Mouse (Mus musculus) urinary bladder, postnatal 14 days (tissue): ENCODE measurements around the gene Psmc6.

ENCODE experiments used
- DNase-seq: peaks from one replicate; pipeline ENCODE4 v3.0.0; 2021; ENCODE audit warnings: low spot score

The Psmc6 gene

DNA sequence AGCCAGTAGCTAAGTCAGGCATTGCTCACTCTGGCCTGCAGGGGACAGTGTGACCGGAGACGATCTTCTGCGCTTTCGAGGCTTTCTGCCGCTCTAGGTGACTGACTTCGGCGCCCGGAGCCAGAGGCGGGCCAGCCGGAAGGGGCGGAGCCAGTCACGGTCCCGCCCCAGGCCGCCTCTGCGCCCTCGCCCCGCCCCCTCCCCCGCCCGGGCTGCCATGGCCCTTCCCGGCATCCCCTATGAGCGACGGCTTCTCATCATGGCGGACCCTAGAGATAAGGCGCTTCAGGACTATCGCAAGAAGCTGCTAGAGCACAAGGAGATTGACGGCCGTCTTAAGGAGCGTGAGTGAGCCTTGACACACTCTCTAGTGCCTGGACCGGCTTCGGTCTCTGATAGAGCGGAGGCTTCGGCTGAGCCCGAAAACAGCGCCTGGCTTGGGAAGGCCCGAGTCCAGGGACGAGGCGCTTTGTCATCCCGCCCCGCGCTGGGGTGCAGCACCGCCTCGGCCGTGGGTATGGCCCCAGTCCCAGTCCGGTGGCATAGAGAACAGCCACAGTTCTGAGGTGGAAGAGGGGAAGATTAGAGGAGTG lies at the start of gene Psmc6:
Gene Psmc6 (plus strand): TSS at position 200 of the 593 bp plus-strand sequence.
- peak; percentile 89 for DNase-seq

- DNase-seq: no peak
Measured at GRCm38 (mm10) chr14:45282066-45282465, 47.5 kb upstream of the Psmc6 start.

DNA sequence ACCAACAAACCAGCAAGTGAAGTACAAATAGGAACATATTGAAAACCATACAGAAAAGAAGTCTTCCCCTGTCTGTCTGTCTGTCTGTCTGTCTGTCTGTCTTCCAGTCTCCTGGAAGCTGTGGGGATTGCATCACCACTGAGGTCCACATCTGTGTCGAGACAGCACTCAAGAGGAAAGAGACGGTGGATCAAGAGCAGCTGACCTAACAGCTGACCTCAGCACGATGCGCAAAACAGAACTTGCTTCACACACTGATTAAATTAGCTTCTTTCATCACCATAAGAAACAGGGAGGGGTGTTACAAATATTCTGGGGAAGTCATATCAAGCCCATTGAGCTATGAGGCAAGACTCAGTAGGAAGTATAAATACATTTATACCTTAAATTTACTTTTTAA lies 38.0 kb upstream of the Psmc6 start:
- DNase-seq: no peak

GRCm38 (mm10) chr14:45303939-45304338 lies 25.6 kb upstream of the Psmc6 start:
- DNase-seq: no peak

DNA sequence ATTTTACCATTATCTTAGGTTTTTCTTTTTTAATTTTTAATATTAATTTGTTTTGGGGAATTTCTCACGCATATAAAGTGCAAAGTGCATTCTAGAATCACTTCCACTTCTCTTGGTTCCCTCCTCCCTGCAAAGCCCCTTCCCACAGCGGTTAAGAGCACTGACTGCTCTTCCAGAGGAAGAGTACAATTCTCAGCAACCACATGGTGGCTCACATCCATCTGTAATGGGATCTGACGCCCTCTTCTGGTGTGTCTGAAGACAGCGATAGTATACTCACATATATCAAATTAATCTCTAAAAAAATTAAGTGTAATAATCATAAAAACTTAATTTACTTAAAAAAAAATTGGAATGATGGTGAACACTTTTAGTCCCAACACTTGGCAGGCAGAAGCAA lies 25.2 kb upstream of the Psmc6 start:
- DNase-seq: no peak

DNA sequence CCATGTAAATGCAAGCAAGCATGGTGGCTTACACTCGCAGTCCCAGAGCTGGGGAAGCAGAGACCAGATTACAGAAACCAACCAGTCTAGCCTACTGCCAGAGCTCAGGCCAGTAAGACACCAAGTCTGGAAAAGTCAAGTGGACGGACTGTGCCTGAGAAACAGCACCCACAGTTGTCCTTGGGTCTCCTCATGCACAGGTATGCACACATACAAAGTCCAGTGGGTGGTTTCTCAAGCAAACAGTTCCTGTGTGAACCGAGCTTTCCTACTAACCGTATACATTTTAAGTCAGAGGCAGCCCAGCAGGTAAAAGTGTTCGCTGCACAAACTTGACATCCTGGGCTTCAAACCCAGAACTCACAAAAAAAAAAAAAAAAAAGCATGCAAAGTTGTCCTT lies 23.7 kb upstream of the Psmc6 start:
- DNase-seq: no peak

DNA sequence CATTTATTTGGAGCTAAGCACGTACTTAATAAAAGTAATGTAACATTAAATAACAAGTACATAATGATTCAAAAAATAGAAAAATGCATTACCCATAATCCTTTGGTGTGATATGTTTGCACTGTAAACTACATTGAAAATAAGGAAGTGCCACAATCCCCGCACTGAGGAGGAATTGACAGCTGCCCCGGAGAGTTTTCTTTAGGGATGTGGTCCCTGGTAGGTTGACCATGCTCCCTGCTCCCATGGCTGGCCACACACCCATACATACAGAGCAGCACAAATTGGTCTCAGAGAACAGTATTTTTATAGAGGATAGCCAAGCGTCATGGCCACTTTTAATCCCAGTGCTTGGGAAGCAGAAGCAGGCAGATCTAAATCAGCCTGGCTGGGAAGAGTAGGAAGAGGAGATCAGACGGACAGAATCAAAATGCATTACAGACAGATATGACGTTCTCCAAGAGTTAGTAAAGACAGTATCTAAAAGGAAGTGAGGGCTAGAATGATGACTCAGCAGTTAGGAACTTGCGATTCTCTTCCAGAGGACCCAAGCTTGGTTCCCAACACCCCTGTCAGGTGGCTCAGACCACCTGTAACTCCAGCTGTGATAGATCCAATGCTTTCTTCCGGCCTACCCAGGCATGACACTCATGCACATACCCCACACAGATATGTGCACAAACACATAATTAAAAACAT lies 21.8 kb upstream of the Psmc6 start:
- no peak for DNase-seq

DNA sequence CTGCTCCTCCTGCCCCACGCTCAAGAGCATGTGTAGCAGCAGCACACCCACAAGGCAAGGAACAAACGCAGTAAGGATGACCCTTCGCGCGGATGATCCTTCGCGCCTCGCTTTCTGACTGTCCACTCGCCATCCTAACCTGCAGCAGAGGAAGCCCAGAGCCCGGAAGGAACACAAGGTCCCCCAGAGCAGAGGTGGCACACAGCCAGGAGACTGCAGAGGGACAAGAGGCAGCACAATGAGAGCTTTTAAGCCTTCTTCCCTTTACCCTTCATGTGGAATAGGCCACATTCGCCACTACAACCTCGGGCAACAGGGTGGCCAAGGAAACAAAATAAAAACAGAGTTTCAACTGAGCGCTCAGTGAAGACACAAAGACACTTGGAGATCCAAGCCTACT lies 19.9 kb upstream of the Psmc6 start:
- DNase-seq: peak; percentile 14

GRCm38 (mm10) chr14:45310101-45310500 lies 19.5 kb upstream of the Psmc6 start:
- DNase-seq: no peak

DNA sequence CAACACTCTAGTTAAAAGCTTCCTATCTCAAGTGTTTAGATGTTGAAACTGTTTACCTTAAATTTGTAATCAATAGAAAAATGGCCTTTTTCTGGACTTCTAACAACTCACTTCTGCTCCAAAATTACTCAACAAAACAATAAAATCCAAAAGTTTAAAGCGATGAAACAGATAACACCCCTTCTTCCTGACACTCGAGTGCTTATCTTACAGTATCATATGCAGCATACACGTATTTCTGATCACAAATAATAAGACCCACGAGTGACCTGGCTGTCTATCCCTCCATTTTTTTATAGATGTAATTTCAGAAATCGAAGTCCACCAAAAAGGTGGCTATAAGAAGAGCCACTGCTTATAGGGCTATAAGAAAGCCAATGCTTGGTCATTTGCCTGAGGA lies 12.7 kb upstream of the Psmc6 start:
- no peak for DNase-seq

GRCm38 (mm10) chr14:45317921-45318411 lies 11.6 kb upstream of the Psmc6 start:
- no peak for DNase-seq

DNA sequence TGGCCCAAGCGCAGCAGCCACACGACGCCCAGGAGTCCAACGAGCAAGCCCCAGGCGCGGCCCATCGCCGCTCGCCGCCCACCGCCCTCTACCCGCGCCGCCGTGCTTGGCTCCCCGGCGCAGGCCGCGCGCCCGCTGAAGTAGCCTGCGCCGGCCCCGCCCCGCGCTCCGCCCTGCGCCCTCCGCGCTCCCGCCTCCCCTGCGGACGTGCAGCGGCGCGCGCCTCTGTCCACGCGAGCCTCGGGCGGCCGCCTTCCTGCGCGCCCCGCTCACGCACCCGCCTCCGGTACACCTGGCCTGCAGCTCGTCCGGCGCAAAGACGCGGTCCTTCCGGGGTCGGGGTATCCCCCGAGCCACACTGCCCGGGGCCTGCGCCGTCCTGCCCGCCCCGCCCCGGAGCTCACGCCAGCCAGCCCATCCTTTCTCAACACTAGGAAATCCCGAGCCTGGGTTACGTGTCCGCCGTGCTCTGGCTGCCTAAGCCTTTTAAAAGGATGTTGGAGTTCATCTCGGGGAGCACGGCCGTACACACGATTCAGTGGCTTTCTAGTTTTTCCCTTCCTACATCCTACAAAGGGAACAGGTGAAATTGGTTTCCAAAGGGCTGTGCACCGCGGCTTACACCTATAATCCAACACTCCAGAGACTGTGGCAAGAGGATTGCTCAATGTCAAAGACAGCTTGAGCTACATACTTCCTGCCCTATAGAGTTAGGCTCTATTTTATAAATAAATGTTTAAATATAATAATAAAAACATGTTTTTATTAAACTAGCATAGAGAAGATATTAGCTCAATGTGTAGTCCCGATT lies 11.0 kb upstream of the Psmc6 start, which contains the start of gene Ero1l:
Gene Ero1l (minus strand): TSS at position 346 of the 811 bp plus-strand sequence.
- DNase-seq: peak; percentile 83

DNA sequence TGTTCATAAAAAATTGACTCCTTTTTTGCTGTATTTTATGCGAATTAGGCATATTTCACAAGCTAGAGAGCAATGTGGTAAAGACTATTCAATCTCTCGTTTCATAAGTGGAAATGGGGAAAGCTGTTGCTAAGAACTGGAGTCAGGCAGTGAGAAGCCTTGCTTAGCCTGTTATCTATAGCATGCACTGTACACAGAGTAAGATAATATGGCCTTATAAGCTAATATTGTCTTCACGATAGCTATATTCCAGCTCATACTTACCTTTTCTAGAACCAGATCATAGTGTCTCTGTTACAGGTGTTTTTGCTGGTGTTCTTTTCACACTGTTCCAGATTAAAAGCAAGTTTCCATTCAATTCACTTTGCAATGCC lies 10.4 kb upstream of the Psmc6 start:
- no peak for DNase-seq

GRCm38 (mm10) chr14:45320111-45320510 lies 9.5 kb upstream of the Psmc6 start:
- DNase-seq: no peak

- DNase-seq: no peak
Measured at GRCm38 (mm10) chr14:45321067-45321466, 8.5 kb upstream of the Psmc6 start.

- DNase-seq: no peak
Measured at GRCm38 (mm10) chr14:45321622-45322021, 8.0 kb upstream of the Psmc6 start.

DNA sequence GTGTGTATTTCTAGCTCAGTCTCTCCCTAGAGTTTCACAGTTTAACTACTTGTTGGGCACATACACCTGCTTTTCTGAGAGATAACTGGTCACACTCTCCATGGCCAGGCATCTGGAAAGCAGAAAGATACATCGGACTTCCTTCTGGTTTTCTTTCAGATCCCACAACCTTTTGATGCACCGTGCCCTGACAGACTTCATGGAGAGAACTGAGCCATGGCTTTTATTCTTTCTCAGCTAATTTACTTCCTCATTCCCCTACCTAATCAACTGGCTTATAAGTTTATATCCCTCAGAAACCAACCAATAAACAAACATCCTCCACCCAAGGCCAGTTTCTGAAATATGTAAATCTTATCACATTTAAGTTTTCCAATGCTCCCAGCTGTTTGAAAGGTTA lies 7.1 kb upstream of the Psmc6 start:
- no peak for DNase-seq

DNA sequence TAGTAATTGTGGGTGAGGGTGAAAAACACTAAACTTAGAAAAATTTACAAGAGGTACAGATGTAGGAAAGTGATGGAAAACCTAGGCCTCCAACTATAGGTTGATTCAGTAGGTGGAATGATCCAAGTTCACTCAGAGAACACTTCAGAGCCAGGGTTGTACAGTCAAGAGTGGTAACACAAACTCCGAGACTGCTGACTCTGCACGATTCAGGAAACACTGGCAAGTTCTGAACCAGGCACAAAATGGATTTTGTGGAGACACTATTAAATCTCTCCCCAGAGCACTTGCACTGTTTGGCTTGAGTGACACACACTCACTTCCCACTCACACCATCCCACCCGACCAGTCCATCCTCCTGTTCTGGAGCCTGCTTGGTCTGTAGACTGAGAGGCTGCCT lies 6.3 kb upstream of the Psmc6 start:
- no peak for DNase-seq

DNA sequence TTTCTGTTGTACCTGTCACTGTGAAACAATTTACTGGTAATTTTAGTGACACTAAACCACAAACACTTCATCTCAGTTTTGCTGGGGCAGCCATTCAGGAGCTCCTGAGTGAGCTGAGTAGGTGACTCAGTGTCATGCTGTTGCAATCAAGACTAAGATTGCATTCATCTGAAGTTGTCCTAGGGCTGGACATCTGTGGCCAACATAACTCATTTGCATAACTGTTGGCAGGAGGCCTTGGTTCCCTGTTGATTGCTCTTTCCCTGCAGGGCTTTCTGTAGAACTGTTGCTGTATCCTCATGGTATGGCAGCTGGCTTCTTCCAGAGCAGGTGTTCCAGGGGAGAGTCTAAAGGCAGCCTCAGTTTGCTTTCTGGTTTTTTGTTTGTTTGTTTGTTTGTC lies 4.1 kb upstream of the Psmc6 start:
- DNase-seq: no peak

DNA sequence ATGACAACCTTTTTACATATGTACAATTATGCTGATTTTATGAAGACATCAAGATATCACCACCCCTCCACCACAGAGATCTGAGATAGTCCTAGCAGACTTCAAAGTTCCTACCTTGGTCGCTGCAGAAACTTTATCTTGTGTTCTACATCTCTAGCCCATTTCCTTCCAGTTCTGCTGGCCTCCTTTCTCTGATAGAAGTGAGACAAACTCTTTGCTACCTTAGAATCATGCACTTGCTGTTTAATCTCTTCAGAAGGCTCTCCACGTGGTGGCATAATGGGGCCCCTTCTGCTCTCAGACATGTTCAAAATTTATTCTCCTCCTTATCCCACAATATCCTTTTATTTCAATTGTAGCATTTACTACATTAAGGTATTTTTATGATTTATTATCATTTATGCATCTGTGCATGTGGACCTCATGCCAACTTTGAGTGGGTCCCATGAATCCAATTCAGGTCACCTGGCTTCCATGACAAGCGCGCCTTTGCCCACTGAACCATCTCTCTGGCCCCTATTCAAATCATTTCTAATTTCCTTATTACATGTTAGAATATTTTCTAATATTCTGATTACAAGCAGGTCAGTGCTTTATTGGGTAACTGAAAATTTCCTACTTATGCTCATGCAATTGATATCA lies 1.4 kb upstream of the Psmc6 start:
- no peak for DNase-seq

DNA sequence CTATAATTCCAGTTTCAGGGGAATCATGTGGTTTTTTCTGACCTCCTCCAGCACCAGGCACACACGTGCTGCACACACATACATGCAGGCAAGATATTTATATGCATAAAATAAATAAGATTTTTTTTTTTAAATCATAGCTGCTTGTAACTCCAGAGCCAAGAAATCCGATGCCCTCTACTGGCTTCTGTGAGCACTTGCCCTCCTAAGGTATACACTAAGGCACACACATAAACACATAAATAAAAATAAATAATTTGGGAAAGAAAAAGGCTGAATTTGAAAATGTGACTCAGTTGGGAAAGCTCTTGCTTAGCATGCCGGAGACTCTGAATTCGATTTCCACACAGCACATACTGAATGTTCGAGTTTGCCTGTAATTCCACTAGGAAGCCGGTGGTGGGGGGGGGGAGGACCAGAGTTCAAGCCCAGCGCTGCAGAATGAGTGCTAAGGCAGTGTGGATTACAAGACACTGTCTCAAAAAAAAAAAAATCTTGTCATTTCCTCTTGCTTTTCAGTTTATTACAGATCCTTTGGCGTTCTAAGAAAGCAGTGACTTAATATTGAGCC lies 485 bp upstream of the Psmc6 start:
- DNase-seq: no peak
